Mouse (Mus musculus): ENCODE data around the gene Insc. TPM values are rescaled to one million over a fixed set of nuclear protein-coding genes. Genes with fewer than 3 reads are reported as not detected.

The Insc gene
- polyA plus RNA-seq, 1 experiment from 2014 or later: 13.7 TPM

DNA sequence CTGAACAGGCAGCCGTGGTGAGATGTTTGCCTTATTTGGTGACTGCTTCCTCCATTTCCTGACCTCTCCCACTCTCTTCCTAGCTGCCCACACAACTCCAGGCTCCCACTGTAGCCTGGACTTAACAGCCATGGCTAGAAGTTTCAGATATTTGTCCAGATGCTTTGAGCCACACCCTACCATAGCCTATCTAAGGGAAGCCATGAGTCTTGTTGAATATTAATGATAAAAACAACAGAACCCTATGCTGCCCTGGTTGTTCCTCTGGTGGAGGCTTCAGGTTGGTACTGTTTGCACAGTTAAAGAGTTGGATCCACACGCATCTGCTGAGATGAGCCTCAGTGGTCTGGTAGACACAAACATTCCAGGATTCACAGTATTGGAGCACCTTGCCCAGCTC is 61.8 kb downstream of the Insc start:
- Histone ChIP-seq H3K4me1 (ENCODE audit: insufficient read depth) (no peaks in the 10 kb centered on the region), H3K4me3 (ENCODE audit: low read depth, low read length) (no peak overlapping the region), H3K9me3 (ENCODE audit: low read length) (no peaks in the 10 kb centered on the region), H3K27me3 (ENCODE audit: insufficient read depth, low read length) (no peaks in the 10 kb centered on the region), H3K36me3 (replicated peaks; ENCODE audit: insufficient read depth, low read length) (no peaks in the 10 kb centered on the region), H3K4me2 (ENCODE audit: low read depth, low read length) (no peak overlapping the region), H3K9ac (replicated peaks) (no peak overlapping the region), H3K27ac (ENCODE audit: low read depth) (no peak overlapping the region)
- ATAC-seq: no peak
- TF ChIP-seq EP300 (IDR thresholded peaks at IDR 0.05; ENCODE audit: low read depth) (no peak), CTCF (IDR thresholded peaks at IDR 0.05; ENCODE audit: low read depth) (no peak)
- 62% methylated on average over 2 of the region's 2 CpGs for WGBS (ENCODE audit: insufficient replicate concordance)
- DNase-seq: no peak

DNA sequence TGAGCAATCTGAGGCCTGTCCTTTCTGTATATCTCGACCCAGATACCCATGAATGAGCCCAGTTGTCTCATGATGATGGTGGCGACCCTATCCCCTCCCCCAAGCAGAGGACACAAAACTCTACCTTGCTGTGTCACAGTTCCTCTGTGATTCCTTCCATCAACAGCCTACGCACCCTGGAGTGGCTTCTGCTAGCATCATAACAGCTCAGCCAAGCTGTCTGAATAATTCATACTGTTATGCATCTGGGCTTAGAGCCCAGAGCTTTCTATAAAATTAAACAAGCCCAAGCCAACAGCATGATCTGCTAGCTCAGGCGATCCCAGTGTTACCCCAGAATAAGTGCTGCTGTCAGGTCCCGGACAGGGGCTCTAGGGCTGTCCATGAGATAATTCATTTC is 63.8 kb downstream of the Insc start:
- TF ChIP-seq CTCF (IDR thresholded peaks at IDR 0.05; ENCODE audit: low read depth) (no peak), EP300 (IDR thresholded peaks at IDR 0.05; ENCODE audit: low read depth) (no peak)
- Histone ChIP-seq H3K4me3 (ENCODE audit: low read depth, low read length) (no peak overlapping the region), H3K9me3 (ENCODE audit: low read length) (no peaks in the 10 kb centered on the region), H3K4me1 (ENCODE audit: insufficient read depth) (no peaks in the 10 kb centered on the region), H3K27me3 (ENCODE audit: insufficient read depth, low read length) (no peaks in the 10 kb centered on the region), H3K9ac (replicated peaks) (no peak overlapping the region), H3K4me2 (ENCODE audit: low read depth, low read length) (no peak overlapping the region), H3K27ac (ENCODE audit: low read depth) (no peak overlapping the region), H3K36me3 (replicated peaks; ENCODE audit: insufficient read depth, low read length) (peaks cover 4% of the 10 kb centered on the region; the same call in 1 of the 2 replicates)
- 72% methylated on average over 5 of the region's 5 CpGs for WGBS (ENCODE audit: insufficient replicate concordance)
- ATAC-seq (no peak), DNase-seq (no peak)

DNA sequence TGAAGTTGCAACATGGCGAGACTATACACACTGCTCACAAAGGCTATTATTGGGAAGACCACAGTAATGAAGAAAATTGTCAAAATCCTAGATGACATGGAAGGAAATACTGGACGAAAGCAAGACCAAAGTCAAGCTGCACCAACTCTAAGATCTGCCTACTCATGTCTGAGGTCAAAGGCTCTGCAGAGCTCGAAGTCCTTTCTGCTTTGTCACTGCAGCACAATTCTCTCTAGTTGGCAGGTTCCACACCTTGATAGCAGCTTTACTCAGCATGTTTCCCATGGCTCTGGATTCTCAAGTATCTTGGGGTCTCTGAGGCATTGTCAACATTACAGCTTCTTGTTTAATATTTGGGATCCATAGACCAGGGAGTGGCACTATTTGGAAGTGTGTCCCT is 64.8 kb downstream of the Insc start:
- H3K27me3 ChIP-seq (ENCODE audit: insufficient read depth, low read length): no peaks in the 10 kb centered on the region
- no peak overlapping the region for H3K9ac ChIP-seq (replicated peaks)
- DNase-seq: no peak
- H3K9me3 ChIP-seq (ENCODE audit: low read length): no peaks in the 10 kb centered on the region
- 64% methylated on average over 3 of the region's 3 CpGs for WGBS (ENCODE audit: insufficient replicate concordance)
- no peak overlapping the region for H3K4me3 ChIP-seq (ENCODE audit: low read depth, low read length)
- no peaks in the 10 kb centered on the region for H3K4me1 ChIP-seq (ENCODE audit: insufficient read depth)
- no peak overlapping the region for H3K4me2 ChIP-seq (ENCODE audit: low read depth, low read length)
- no peak for TF ChIP-seq EP300 (IDR thresholded peaks at IDR 0.05; ENCODE audit: low read depth)
- no peak for TF ChIP-seq CTCF (IDR thresholded peaks at IDR 0.05; ENCODE audit: low read depth)
- H3K36me3 ChIP-seq (replicated peaks; ENCODE audit: insufficient read depth, low read length): peaks cover 7% of the 10 kb centered on the region; the same call in 1 of the 2 replicates
- ATAC-seq: no peak
- H3K27ac ChIP-seq (ENCODE audit: low read depth): no peak overlapping the region

DNA sequence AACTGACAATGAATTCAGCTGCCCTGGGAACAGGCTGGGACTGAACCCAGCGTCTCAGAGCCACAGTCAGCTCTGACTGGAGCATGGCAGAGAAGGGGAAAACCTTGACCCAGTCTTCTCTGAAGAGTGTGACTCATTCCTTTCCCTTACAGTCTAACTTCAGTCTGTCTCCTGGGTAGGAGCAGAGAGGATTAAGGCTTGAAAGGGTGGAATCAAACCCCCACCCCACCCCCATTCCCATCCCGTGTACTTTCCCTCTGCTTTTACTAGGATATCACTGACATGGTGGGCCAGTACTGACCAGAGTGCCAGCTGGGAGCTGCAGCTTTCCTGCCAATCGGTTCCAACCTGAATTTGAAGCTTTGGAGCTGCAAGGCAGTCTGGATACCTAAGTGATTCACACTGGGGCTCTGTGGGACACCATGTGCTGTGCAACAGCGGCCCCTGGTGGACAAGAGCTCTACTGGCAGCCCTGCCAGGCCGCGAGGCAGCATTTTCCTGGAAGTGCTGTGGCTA is 73.9 kb downstream of the Insc start:
- peak; percentile 73 for ATAC-seq
- 15% methylated on average over 6 of the region's 6 CpGs for WGBS (ENCODE audit: insufficient replicate concordance)

DNA sequence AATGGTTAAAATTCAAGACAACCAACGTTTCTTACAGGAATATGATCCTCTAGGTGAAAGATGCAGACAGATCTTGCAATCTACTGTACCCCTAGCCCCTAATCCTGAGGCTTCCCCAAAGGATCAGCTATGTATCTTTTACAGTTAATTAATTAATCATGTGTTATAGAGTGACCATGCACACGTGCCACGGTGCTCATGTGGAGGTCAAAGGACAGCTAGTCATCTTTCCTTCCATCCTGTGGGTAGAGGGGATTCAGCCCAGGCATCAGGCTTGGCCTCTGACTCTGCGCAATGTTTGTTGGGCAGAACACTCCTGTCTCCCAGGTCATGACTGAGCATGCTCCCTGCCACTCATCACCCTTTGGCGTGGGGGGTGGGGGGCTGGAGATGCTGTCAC is 74.4 kb downstream of the Insc start:
- 0 out of 2 replicates have a peak, but pooled peaks cover 3% of the 10 kb centered on the region for H3K36me3 ChIP-seq (replicated peaks; ENCODE audit: insufficient read depth, low read length)
- no peak for DNase-seq
- TF ChIP-seq CTCF (IDR thresholded peaks at IDR 0.05; ENCODE audit: low read depth) (no peak), EP300 (IDR thresholded peaks at IDR 0.05; ENCODE audit: low read depth) (no peak)
- no peak overlapping the region for H3K4me3 ChIP-seq (ENCODE audit: low read depth, low read length)
- 36% methylated on average over 5 of the region's 5 CpGs for WGBS (ENCODE audit: insufficient replicate concordance)
- no peaks in the 10 kb centered on the region for H3K27me3 ChIP-seq (ENCODE audit: insufficient read depth, low read length)
- no peaks in the 10 kb centered on the region for H3K4me1 ChIP-seq (ENCODE audit: insufficient read depth)
- H3K4me2 ChIP-seq (ENCODE audit: low read depth, low read length): no peak overlapping the region
- no peaks in the 10 kb centered on the region for H3K9me3 ChIP-seq (ENCODE audit: low read length)
- no peak for ATAC-seq
- no peak overlapping the region for H3K27ac ChIP-seq (ENCODE audit: low read depth)
- H3K9ac ChIP-seq (replicated peaks): no peak overlapping the region

More for the DNA sequence above, 73.9 kb downstream of the Insc start:
- H3K4me1 ChIP-seq (ENCODE audit: insufficient read depth): no peaks in the 10 kb centered on the region
- no peak overlapping the region for H3K4me2 ChIP-seq (ENCODE audit: low read depth, low read length)
- H3K4me3 ChIP-seq (ENCODE audit: low read depth, low read length): no peak overlapping the region
- H3K27ac ChIP-seq (ENCODE audit: low read depth): no peak overlapping the region
- DNase-seq: peak; percentile 83
- no peak overlapping the region for H3K9ac ChIP-seq (replicated peaks)
- H3K36me3 ChIP-seq (replicated peaks; ENCODE audit: insufficient read depth, low read length): 0 out of 2 replicates have a peak, but pooled peaks cover 3% of the 10 kb centered on the region
- no peak for TF ChIP-seq EP300 (IDR thresholded peaks at IDR 0.05; ENCODE audit: low read depth)
- peak; percentile 95 for TF ChIP-seq CTCF (IDR thresholded peaks at IDR 0.05; ENCODE audit: low read depth)
- H3K27me3 ChIP-seq (ENCODE audit: insufficient read depth, low read length): no peaks in the 10 kb centered on the region
- H3K9me3 ChIP-seq (ENCODE audit: low read length): no peaks in the 10 kb centered on the region

DNA sequence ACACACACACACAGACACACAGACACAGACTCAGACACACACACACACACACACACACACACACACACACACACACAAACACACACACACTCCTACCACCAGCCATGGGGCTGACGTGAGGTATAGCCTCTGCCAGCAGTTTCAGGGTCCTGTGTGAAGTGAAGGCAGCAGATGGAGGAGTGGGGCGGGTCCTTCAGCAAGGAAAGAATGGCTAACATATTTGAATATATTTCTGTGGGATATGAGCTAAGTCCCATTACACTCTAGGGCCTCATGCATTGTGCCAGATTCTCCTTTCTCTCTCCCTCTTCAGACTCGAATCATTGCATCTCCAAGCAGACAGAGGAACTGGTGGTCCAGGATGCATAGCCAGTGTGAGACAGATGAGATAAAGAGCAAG is 74.9 kb downstream of the Insc start:
- no peak for ATAC-seq
- WGBS (ENCODE audit: insufficient replicate concordance): 61% methylated on average over 3 of the region's 3 CpGs

More for the DNA sequence above, 74.9 kb downstream of the Insc start:
- no peak overlapping the region for H3K9ac ChIP-seq (replicated peaks)
- no peak for TF ChIP-seq CTCF (IDR thresholded peaks at IDR 0.05; ENCODE audit: low read depth)
- TF ChIP-seq EP300 (IDR thresholded peaks at IDR 0.05; ENCODE audit: low read depth): no peak
- no peak for DNase-seq
- H3K27ac ChIP-seq (ENCODE audit: low read depth): no peak overlapping the region
- no peak overlapping the region for H3K4me2 ChIP-seq (ENCODE audit: low read depth, low read length)
- no peak overlapping the region for H3K4me3 ChIP-seq (ENCODE audit: low read depth, low read length)
- no peaks in the 10 kb centered on the region for H3K9me3 ChIP-seq (ENCODE audit: low read length)
- H3K36me3 ChIP-seq (replicated peaks; ENCODE audit: insufficient read depth, low read length): no peaks in the 10 kb centered on the region
- no peaks in the 10 kb centered on the region for H3K27me3 ChIP-seq (ENCODE audit: insufficient read depth, low read length)
- H3K4me1 ChIP-seq (ENCODE audit: insufficient read depth): no peaks in the 10 kb centered on the region
